Mouse (Mus musculus): ENCODE measurements around the gene Entpd5. TPM values are rescaled to one million over a fixed set of nuclear protein-coding genes. Genes with fewer than 3 reads are reported as not detected.
"Not testable (repeated sequence)": the region's sequence is repeated elsewhere in the genome, so short reads cannot be mapped to it uniquely, and the experiment has no call there.

Entpd5 gene
- polyA plus RNA-seq, 1 experiment from 2014 or later = 68.8 TPM

GRCm38 (mm10) chr12:84362872-84363271 lies 46.0 kb downstream of the Entpd5 start:
- ATAC-seq (ENCODE audit: low FRiP score, low TSS enrichment) = no peak
- Histone ChIP-seq H3K27me3 (ENCODE audit: insufficient read depth, low read length) (no peaks in the 10 kb centered on the region), H3K9me3 (ENCODE audit: low read length) (no peaks in the 10 kb centered on the region), H3K4me1 (ENCODE audit: insufficient read depth, low read length) (peaks cover 18% of the 10 kb centered on the region), H3K4me2 (replicated peaks; ENCODE audit: low read depth, low read length) (peak overlapping the region; percentile 72), H3K27ac (ENCODE audit: low read length) (no peak overlapping the region), H3K36me3 (ENCODE audit: insufficient read depth, low read length) (peaks cover 8% of the 10 kb centered on the region; the same call in 1 of the 2 replicates), H3K9ac (replicated peaks; ENCODE audit: low read length) (no peak overlapping the region; the same call in 1 of the 2 replicates), H3K4me3 (ENCODE audit: low read length) (peak overlapping the region; percentile 82)
- 40% methylated on average over 2 of the region's 2 CpGs for WGBS

GRCm38 (mm10) chr12:84361555-84362489 lies 47.0 kb downstream of the Entpd5 start, which contains the start of the genes Coq6 and Fam161b:
Gene Coq6 (plus strand): TSS chr12:84361657.
Gene Fam161b (minus strand): TSS chr12:84361833.
- no peaks in the 10 kb centered on the region; the same call in 1 of the 2 replicates for H3K36me3 ChIP-seq (ENCODE audit: insufficient read depth, low read length)
- peak within 1 kb of the TSS; percentile 82 for H3K4me3 ChIP-seq (ENCODE audit: low read length)
- ATAC-seq (ENCODE audit: low FRiP score, low TSS enrichment) = peak; percentile 99
- H3K4me2 ChIP-seq (replicated peaks; ENCODE audit: low read depth, low read length) = peak within 1 kb of the TSS; percentile 72
- peaks cover 18% of the 10 kb centered on the region for H3K4me1 ChIP-seq (ENCODE audit: insufficient read depth, low read length)
- H3K27ac ChIP-seq (ENCODE audit: low read length) = peak within 1 kb of the TSS; percentile 3; the same call in 1 of the 2 replicates
- H3K9ac ChIP-seq (replicated peaks; ENCODE audit: low read length) = peak within 1 kb of the TSS; percentile 73
- under 1% methylated on average over 51 of the region's 51 CpGs for WGBS
- H3K27me3 ChIP-seq (ENCODE audit: insufficient read depth, low read length) = no peaks in the 10 kb centered on the region
- H3K9me3 ChIP-seq (ENCODE audit: low read length) = no peaks in the 10 kb centered on the region

GRCm38 (mm10) chr12:84358699-84359098 lies 50.1 kb downstream of the Entpd5 start:
- H3K9ac ChIP-seq (replicated peaks; ENCODE audit: low read length); ATAC-seq (ENCODE audit: low FRiP score, low TSS enrichment); H3K36me3 ChIP-seq (ENCODE audit: insufficient read depth, low read length); H3K4me2 ChIP-seq (replicated peaks; ENCODE audit: low read depth, low read length); H3K27me3 ChIP-seq (ENCODE audit: insufficient read depth, low read length); H3K27ac ChIP-seq (ENCODE audit: low read length); H3K4me3 ChIP-seq (ENCODE audit: low read length); H3K9me3 ChIP-seq (ENCODE audit: low read length): not testable (repeated sequence)
- 81% methylated on average over 2 of the region's 2 CpGs for WGBS
- peaks cover 16% of the 10 kb centered on the region for H3K4me1 ChIP-seq (ENCODE audit: insufficient read depth, low read length)

GRCm38 (mm10) chr12:84347192-84347591 lies 61.6 kb downstream of the Entpd5 start:
- Histone ChIP-seq H3K4me2 (replicated peaks; ENCODE audit: low read depth, low read length) (no peak overlapping the region), H3K9me3 (ENCODE audit: low read length) (no peaks in the 10 kb centered on the region), H3K4me3 (ENCODE audit: low read length) (no peak overlapping the region), H3K4me1 (ENCODE audit: insufficient read depth, low read length) (peaks cover under 1% of the 10 kb centered on the region; the same call in 1 of the 2 replicates), H3K27me3 (ENCODE audit: insufficient read depth, low read length) (no peaks in the 10 kb centered on the region), H3K36me3 (ENCODE audit: insufficient read depth, low read length) (peaks cover 15% of the 10 kb centered on the region), H3K9ac (replicated peaks; ENCODE audit: low read length) (no peak overlapping the region), H3K27ac (ENCODE audit: low read length) (no peak overlapping the region)
- WGBS = 54% methylated on average over 2 of the region's 2 CpGs
- peak; percentile 82; the same call in 1 of the 2 replicates for ATAC-seq (ENCODE audit: low FRiP score, low TSS enrichment)

- no peaks in the 10 kb centered on the region for H3K27me3 ChIP-seq (ENCODE audit: insufficient read depth, low read length)
- H3K4me1 ChIP-seq (ENCODE audit: insufficient read depth, low read length) = no peaks in the 10 kb centered on the region
- H3K4me3 ChIP-seq (ENCODE audit: low read length) = no peak overlapping the region
- H3K4me2 ChIP-seq (replicated peaks; ENCODE audit: low read depth, low read length) = no peak overlapping the region
- no peak overlapping the region for H3K27ac ChIP-seq (ENCODE audit: low read length)
- H3K9me3 ChIP-seq (ENCODE audit: low read length) = no peaks in the 10 kb centered on the region
- ATAC-seq (ENCODE audit: low FRiP score, low TSS enrichment) = no peak
- 93% methylated on average over 11 of the region's 11 CpGs for WGBS
- H3K36me3 ChIP-seq (ENCODE audit: insufficient read depth, low read length) = peaks cover 62% of the 10 kb centered on the region
- no peak overlapping the region for H3K9ac ChIP-seq (replicated peaks; ENCODE audit: low read length)
Measured at GRCm38 (mm10) chr12:84336963-84337625, 71.7 kb downstream of the Entpd5 start.

GRCm38 (mm10) chr12:84327111-84327512 lies 81.7 kb downstream of the Entpd5 start:
- Histone ChIP-seq H3K4me1 (ENCODE audit: insufficient read depth, low read length) (no peaks in the 10 kb centered on the region), H3K27ac (ENCODE audit: low read length) (no peak overlapping the region), H3K4me2 (replicated peaks; ENCODE audit: low read depth, low read length) (no peak overlapping the region), H3K4me3 (ENCODE audit: low read length) (no peak overlapping the region), H3K9me3 (ENCODE audit: low read length) (no peaks in the 10 kb centered on the region), H3K36me3 (ENCODE audit: insufficient read depth, low read length) (peaks cover 54% of the 10 kb centered on the region), H3K9ac (replicated peaks; ENCODE audit: low read length) (no peak overlapping the region), H3K27me3 (ENCODE audit: insufficient read depth, low read length) (no peaks in the 10 kb centered on the region)
- WGBS = 57% methylated on average over 4 of the region's 4 CpGs
- no peak for ATAC-seq (ENCODE audit: low FRiP score, low TSS enrichment)

Other genes with a start within 250 kb of the Entpd5 start
- 8.6 and 9.3 TPM in 2 replicates for gene Elmsan1, start 190.1 kb downstream of the Entpd5 start, polyA plus RNA-seq (2015; fragmentation: Nextera tagmentation; extraction: Ambion mirVana)
- gene Ptgr2, start 123.8 kb downstream of the Entpd5 start, polyA plus RNA-seq (2015; fragmentation: Nextera tagmentation; extraction: Ambion mirVana) = 32.5 and 34.8 TPM in 2 replicates
- 85.5 and 93.7 TPM in 2 replicates for gene Zfp410, start 92.2 kb downstream of the Entpd5 start, polyA plus RNA-seq (2015; fragmentation: Nextera tagmentation; extraction: Ambion mirVana)
- 54.3 and 56.0 TPM in 2 replicates for gene Coq6, start 47.4 kb downstream of the Entpd5 start, polyA plus RNA-seq (2015; fragmentation: Nextera tagmentation; extraction: Ambion mirVana)
- gene Fam161b, start 47.2 kb downstream of the Entpd5 start, polyA plus RNA-seq (2015; fragmentation: Nextera tagmentation; extraction: Ambion mirVana) = 4.0 and 4.6 TPM in 2 replicates
- gene Bbof1, start within 50 bp of the Entpd5 start, polyA plus RNA-seq (2015; fragmentation: Nextera tagmentation; extraction: Ambion mirVana) = 1.5 and 2.2 TPM in 2 replicates
- 22.3 and 23.0 TPM in 2 replicates for gene Rnf113a2, start 8.2 kb upstream of the Entpd5 start, polyA plus RNA-seq (2015; fragmentation: Nextera tagmentation; extraction: Ambion mirVana)
- 89.2 and 93.4 TPM in 2 replicates for gene Aldh6a1, start 42.0 kb upstream of the Entpd5 start, polyA plus RNA-seq (2015; fragmentation: Nextera tagmentation; extraction: Ambion mirVana)
- gene Lin52, start 42.4 kb upstream of the Entpd5 start, polyA plus RNA-seq (2015; fragmentation: Nextera tagmentation; extraction: Ambion mirVana) = 21.7 and 23.7 TPM in 2 replicates
- gene Vsx2, start 160.7 kb upstream of the Entpd5 start, polyA plus RNA-seq (2015; fragmentation: Nextera tagmentation; extraction: Ambion mirVana) = not detected in 2 replicates
- 22.4 and 24.6 TPM in 2 replicates for gene Abcd4, start 208.4 kb upstream of the Entpd5 start, polyA plus RNA-seq (2015; fragmentation: Nextera tagmentation; extraction: Ambion mirVana)
- gene Vrtn, start 232.0 kb upstream of the Entpd5 start, polyA plus RNA-seq (2015; fragmentation: Nextera tagmentation; extraction: Ambion mirVana) = not detected in 2 replicates

All from kidney, embryonic 16.5 days (tissue).